Mouse (Mus musculus) ES-Bruce4 (cell line): Measurements from ENCODE around the gene Slamf9. TPM values are rescaled to one million over a fixed set of nuclear protein-coding genes. Genes with fewer than 3 reads are reported as not detected.

Experiments used
- H3K27ac ChIP-seq: 2 replicates; pipeline ENCODE4 v1.5.1; 2012; ENCODE audit warnings: low read length, inconsistent platforms; ENCODE audit not compliant: insufficient read depth
- H3K27me3 ChIP-seq: 2 replicates; pipeline ENCODE4 v1.6.1; 2012; ENCODE audit warnings: mild to moderate bottlenecking, low read length, inconsistent platforms; ENCODE audit not compliant: control insufficient read depth, poor library complexity, insufficient read depth, severe bottlenecking
- H3K36me3 ChIP-seq: 2 replicates; pipeline ENCODE4 v1.6.1; 2012; ENCODE audit warnings: inconsistent platforms, mild to moderate bottlenecking, low read length, moderate library complexity; ENCODE audit not compliant: control insufficient read depth, poor library complexity, insufficient read depth, severe bottlenecking
- H3K4me1 ChIP-seq: one replicate; pipeline ENCODE4 v1.8.1; 2011; ENCODE audit warnings: low read length; ENCODE audit not compliant: control insufficient read depth, insufficient read depth
- H3K4me3 ChIP-seq: 2 replicates; pipeline ENCODE4 v1.5.1; 2011; ENCODE audit warnings: low read depth, mild to moderate bottlenecking, low read length
- H3K9ac ChIP-seq: 2 replicates; pipeline ENCODE4 v1.6.1; 2012; ENCODE audit warnings: low read depth, mild to moderate bottlenecking, inconsistent platforms; ENCODE audit not compliant: poor library complexity, severe bottlenecking
- H3K9me3 ChIP-seq: replicated peaks from 2 replicates; pipeline ENCODE4 v1.6.1; 2012; ENCODE audit warnings: mild to moderate bottlenecking, low read length, inconsistent platforms; ENCODE audit not compliant: control insufficient read depth, poor library complexity, insufficient read depth, severe bottlenecking
- CTCF ChIP-seq: IDR thresholded peaks from one replicate; pipeline ENCODE4 v1.8.1; 2011; ENCODE audit warnings: low read depth, low read length
- EP300 ChIP-seq: IDR thresholded peaks from 2 replicates; pipeline ENCODE4 v1.6.1; 2011; ENCODE audit warnings: low read depth, low read length; ENCODE audit not compliant: insufficient read depth
- POLR2A ChIP-seq: IDR thresholded peaks from one replicate; pipeline ENCODE4 v1.8.1; 2011; ENCODE audit warnings: low read length; ENCODE audit not compliant: insufficient read depth
- polyA plus RNA-seq: library from polyadenylated mRNA; stranded (reverse); fragments of >200 nt; gene quantifications from 2 replicates; pipeline ENCODE4 v1.2.4, GENCODE M21; 2011; ENCODE audit warnings: low read depth; ENCODE audit not compliant: missing spikeins, insufficient read depth, insufficient read length

Slamf9 gene
- polyA plus RNA-seq, 1 experiment, result 0.46 TPM

GRCm38 (mm10) chr1:172432587-172432955 lies 42.6 kb upstream of the Slamf9 start:
- no peak overlapping the region for H3K27ac ChIP-seq
- H3K9me3 ChIP-seq, result no peaks in the 10 kb centered on the region
- no peak overlapping the region for H3K9ac ChIP-seq
- no peaks in the 10 kb centered on the region for H3K27me3 ChIP-seq
- no peaks in the 10 kb centered on the region for H3K36me3 ChIP-seq
- no peaks in the 10 kb centered on the region for H3K4me1 ChIP-seq
- H3K4me3 ChIP-seq, result no peak overlapping the region
- no peak for TF ChIP-seq CTCF
- no peak for TF ChIP-seq POLR2A
- no peak for TF ChIP-seq EP300

- Histone ChIP-seq H3K27ac (no peak overlapping the region), H3K4me3 (no peak overlapping the region), H3K27me3 (no peaks in the 10 kb centered on the region), H3K9ac (no peak overlapping the region), H3K36me3 (no peaks in the 10 kb centered on the region), H3K4me1 (no peaks in the 10 kb centered on the region), H3K9me3 (no peaks in the 10 kb centered on the region)
- no peak for TF ChIP-seq CTCF
- TF ChIP-seq POLR2A, result no peak
- TF ChIP-seq EP300, result no peak
Observed at GRCm38 (mm10) chr1:172433012-172433850, 41.9 kb upstream of the Slamf9 start.

GRCm38 (mm10) chr1:172433851-172434165 lies 41.4 kb upstream of the Slamf9 start:
- no peaks in the 10 kb centered on the region for H3K36me3 ChIP-seq
- H3K9ac ChIP-seq, result no peak overlapping the region
- H3K4me3 ChIP-seq, result no peak overlapping the region
- no peak overlapping the region for H3K27ac ChIP-seq
- H3K27me3 ChIP-seq, result no peaks in the 10 kb centered on the region
- TF ChIP-seq EP300 (no peak), POLR2A (no peak), CTCF (no peak)
- no peaks in the 10 kb centered on the region for H3K4me1 ChIP-seq
- no peaks in the 10 kb centered on the region for H3K9me3 ChIP-seq

- Histone ChIP-seq H3K4me1 (no peaks in the 10 kb centered on the region), H3K4me3 (no peak overlapping the region), H3K36me3 (no peaks in the 10 kb centered on the region), H3K9ac (no peak overlapping the region), H3K27me3 (no peaks in the 10 kb centered on the region; the same call in 1 of the 2 replicates), H3K27ac (no peak overlapping the region), H3K9me3 (no peaks in the 10 kb centered on the region)
- TF ChIP-seq EP300 (no peak), CTCF (no peak), POLR2A (no peak)
Observed at GRCm38 (mm10) chr1:172436785-172437184, 38.4 kb upstream of the Slamf9 start.

- H3K27me3 ChIP-seq, result no peaks in the 10 kb centered on the region; the same call in 1 of the 2 replicates
- no peak overlapping the region for H3K27ac ChIP-seq
- no peaks in the 10 kb centered on the region for H3K9me3 ChIP-seq
- H3K4me1 ChIP-seq, result no peaks in the 10 kb centered on the region
- no peaks in the 10 kb centered on the region for H3K36me3 ChIP-seq
- H3K9ac ChIP-seq, result no peak overlapping the region
- H3K4me3 ChIP-seq, result no peak overlapping the region
- no peak for TF ChIP-seq EP300
- no peak for TF ChIP-seq CTCF
- TF ChIP-seq POLR2A, result no peak
Observed at GRCm38 (mm10) chr1:172438621-172439020, 36.5 kb upstream of the Slamf9 start.

GRCm38 (mm10) chr1:172440521-172440920 lies 34.6 kb upstream of the Slamf9 start:
- Histone ChIP-seq H3K36me3 (no peaks in the 10 kb centered on the region), H3K27me3 (no peaks in the 10 kb centered on the region; the same call in 1 of the 2 replicates), H3K9me3 (no peaks in the 10 kb centered on the region), H3K27ac (no peak overlapping the region), H3K4me3 (no peak overlapping the region), H3K4me1 (no peaks in the 10 kb centered on the region), H3K9ac (no peak overlapping the region)
- TF ChIP-seq EP300 (no peak), POLR2A (no peak), CTCF (no peak)
